Mouse (Mus musculus) CD4-positive, CD25-positive, alpha-beta regulatory T cell, adult 4 months (primary cell): ENCODE measurements around the gene Usp2. TPM values are rescaled to one million over a fixed set of nuclear protein-coding genes. Genes with fewer than 3 reads are reported as not detected.

Experiments
- ATAC-seq: one replicate; pipeline ENCODE4 v1.8.0; 2017
- polyA plus RNA-seq, 2 experiments: library from polyadenylated mRNA; unstranded; fragments of 100-300 nt; shearing (Covaris generic); gene quantifications; one replicate each; pipeline ENCODE4 v1.2.1; 2017

Gene Usp2
- polyA plus RNA-seq, 2 experiments from 2014 or later = 3.7 to 5.2 TPM

GRCm38 (mm10) chr9:44127351-44127801 is 60.6 kb downstream of the Usp2 start:
- no peak for ATAC-seq

- ATAC-seq = no peak
These were observed 62.8 kb downstream of the Usp2 start for GRCm38 (mm10) chr9:44129633-44130032.

- ATAC-seq = peak; percentile 91
These were observed 63.2 kb downstream of the Usp2 start for GRCm38 (mm10) chr9:44130034-44130433.

GRCm38 (mm10) chr9:44130581-44131275 is 63.9 kb downstream of the Usp2 start:
- peak; percentile 14 for ATAC-seq

GRCm38 (mm10) chr9:44131276-44131590 is 64.4 kb downstream of the Usp2 start:
- no peak for ATAC-seq

GRCm38 (mm10) chr9:44132200-44132599 is 65.4 kb downstream of the Usp2 start:
- no peak for ATAC-seq

GRCm38 (mm10) chr9:44133287-44133686 is 66.5 kb downstream of the Usp2 start:
- no peak for ATAC-seq

GRCm38 (mm10) chr9:44134101-44134850 is 67.5 kb downstream of the Usp2 start, which contains the start of gene Mcam:
Gene Mcam, plus strand, starts transcription at chr9:44134469.
- no peak for ATAC-seq

GRCm38 (mm10) chr9:44134851-44135730 is 68.3 kb downstream of the Usp2 start:
- ATAC-seq = peak; percentile 19

- no peak for ATAC-seq
These were observed 69.0 kb downstream of the Usp2 start for GRCm38 (mm10) chr9:44135731-44136411.

- ATAC-seq = no peak
These were observed 71.0 kb downstream of the Usp2 start for GRCm38 (mm10) chr9:44137846-44138245.

- no peak for ATAC-seq
These were observed 75.1 kb downstream of the Usp2 start for GRCm38 (mm10) chr9:44141951-44142350.

- ATAC-seq = no peak
These were observed 76.6 kb downstream of the Usp2 start for GRCm38 (mm10) chr9:44143421-44143820.

- no peak for ATAC-seq
These were observed 77.3 kb downstream of the Usp2 start for GRCm38 (mm10) chr9:44144023-44144717.

GRCm38 (mm10) chr9:44144718-44145060 is 77.9 kb downstream of the Usp2 start:
- ATAC-seq = no peak

Other genes with a start within 250 kb of the Usp2 start
- gene Thy1, start 23.6 kb upstream of the Usp2 start, polyA plus RNA-seq = 100 to 1,000 TPM; 107 to 154 TPM
- gene Mfrp, start 34.7 kb downstream of the Usp2 start, polyA plus RNA-seq = not detected
- not detected for gene C1qtnf5, start 40.2 kb downstream of the Usp2 start, polyA plus RNA-seq
- gene Gm49380, start 46.5 kb downstream of the Usp2 start, polyA plus RNA-seq = not detected
- 1 to 10 TPM; 4.9 to 5.0 TPM for gene Rnf26, start 46.5 kb downstream of the Usp2 start, polyA plus RNA-seq
- under 1 TPM in 1 of 2 experiments, not detected in 1; 0.34 TPM for gene Mcam, start 67.4 kb downstream of the Usp2 start, polyA plus RNA-seq
- 10 to 100 TPM; 22.7 to 23.0 TPM for gene Cbl, start 167.0 kb downstream of the Usp2 start, polyA plus RNA-seq
- gene Ccdc153, start 173.7 kb downstream of the Usp2 start, polyA plus RNA-seq = not detected
- not detected for gene Pdzd3, start 184.4 kb downstream of the Usp2 start, polyA plus RNA-seq
- 1 to 10 TPM; 3.7 to 7.3 TPM for gene Nlrx1, start 201.6 kb downstream of the Usp2 start, polyA plus RNA-seq
- gene Abcg4, start 221.6 kb downstream of the Usp2 start, polyA plus RNA-seq = not detected
- 10 to 100 TPM; 20.0 to 23.4 TPM for gene Hinfp, start 238.7 kb downstream of the Usp2 start, polyA plus RNA-seq